Mouse (Mus musculus) embryonic facial prominence, embryonic 14.5 days (tissue): ENCODE data around the gene Ormdl2. TPM values are rescaled to one million over a fixed set of nuclear protein-coding genes. Genes with fewer than 3 reads are reported as not detected.

Source experiments
- ATAC-seq: fragments of 200-750 bp; cut with Nextera tagmentation; 2 replicates; pipeline ENCODE4 v1.8.0; 2017; ENCODE audit warnings: low read depth, moderate number of reproducible peaks, moderate TSS enrichment
- DNase-seq: peaks from one replicate; pipeline ENCODE4 v3.0.0-alpha.2; 2015; ENCODE audit warnings: low spot score
- H3K27ac ChIP-seq: fragments of 300-500 bp; sonication (generic); replicated peaks from 2 replicates; pipeline ENCODE4 v1.5.1; 2014; ENCODE audit warnings: low read depth, mild to moderate bottlenecking, low read length, moderate library complexity
- H3K27me3 ChIP-seq: fragments of 300-500 bp; sonication (generic); replicated peaks from 2 replicates; pipeline ENCODE4 v1.6.1; 2014; ENCODE audit warnings: low read length; ENCODE audit not compliant: control insufficient read depth, insufficient read depth
- H3K36me3 ChIP-seq: fragments of 300-500 bp; sonication (generic); 2 replicates; pipeline ENCODE4 v1.6.1; 2014; ENCODE audit warnings: low read length, mixed read lengths; ENCODE audit not compliant: control insufficient read depth, insufficient read depth
- H3K4me1 ChIP-seq: fragments of 300-500 bp; sonication (generic); 2 replicates; pipeline ENCODE4 v1.6.1; 2014; ENCODE audit warnings: antibody characterized with exemption, low read length; ENCODE audit not compliant: control insufficient read depth, insufficient read depth
- H3K4me2 ChIP-seq: fragments of 300-500 bp; sonication (generic); 2 replicates; pipeline ENCODE4 v1.6.1; 2014; ENCODE audit warnings: low read depth, mild to moderate bottlenecking, low read length, moderate library complexity, mixed read lengths
- H3K4me3 ChIP-seq: fragments of 300-500 bp; sonication (generic); 2 replicates; pipeline ENCODE4 v1.5.1; 2014; ENCODE audit warnings: low read depth, mild to moderate bottlenecking, low read length
- H3K9ac ChIP-seq: fragments of 300-500 bp; sonication (generic); 2 replicates; pipeline ENCODE4 v1.6.1; 2014; ENCODE audit warnings: low read depth, mild to moderate bottlenecking, low read length, moderate library complexity, mixed read lengths
- H3K9me3 ChIP-seq: fragments of 300-500 bp; sonication (generic); 2 replicates; pipeline ENCODE4 v1.6.1; 2016; ENCODE audit warnings: low read length; ENCODE audit not compliant: control insufficient read depth
- WGBS: fragments of 180-500 bp; shearing (Covaris S2); extraction: QIAGEN DNeasy Blood & Tissue Kit; methylation state at CpG from one replicate; pipeline ENCODE4 v1.1.7; 2014; 5-methylcytosine and 5-hydroxymethylcytosine counted together
- polyA plus RNA-seq: library from polyadenylated mRNA; unstranded; fragments of >200 nt; fragmentation: Nextera tagmentation; extraction: Ambion mirVana; gene quantifications from 2 replicates; pipeline ENCODE4 v1.2.1, GENCODE M21; 2014

Ormdl2 gene
- polyA plus RNA-seq, 1 experiment from 2014 or later, result 49.0 TPM

DNA sequence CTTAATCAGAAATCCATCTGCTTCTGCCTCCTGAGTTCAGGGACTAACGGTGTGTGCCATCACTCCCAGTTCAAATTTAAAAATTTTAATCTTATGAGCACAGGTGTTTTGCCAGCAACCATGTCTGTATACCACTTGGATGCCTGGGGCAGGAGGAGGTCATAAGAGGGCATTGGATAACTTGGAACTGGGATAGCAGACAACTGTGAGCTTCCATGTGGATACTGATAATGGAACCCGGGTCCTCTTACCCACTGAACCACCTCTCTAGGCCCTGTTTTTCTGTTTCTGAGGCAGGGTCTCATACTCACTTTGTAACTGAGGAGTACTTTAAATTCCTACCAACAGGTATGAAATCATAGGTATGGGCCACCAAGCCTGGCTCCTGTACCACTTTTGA lies 43.0 kb downstream of the Ormdl2 start:
- H3K9me3 ChIP-seq, result no peaks in the 10 kb centered on the region; the same call in 1 of the 2 replicates
- no peak for DNase-seq
- H3K4me1 ChIP-seq, result peaks cover 8% of the 10 kb centered on the region; the same call in 1 of the 2 replicates
- H3K27me3 ChIP-seq, result no peaks in the 10 kb centered on the region
- H3K9ac ChIP-seq, result no peak overlapping the region
- WGBS, result 87% methylated on average over 2 of the region's 2 CpGs
- H3K4me2 ChIP-seq, result no peak overlapping the region
- no peak for ATAC-seq
- no peaks in the 10 kb centered on the region for H3K36me3 ChIP-seq
- H3K4me3 ChIP-seq, result no peak overlapping the region
- peak overlapping the region; percentile 84 for H3K27ac ChIP-seq

DNA sequence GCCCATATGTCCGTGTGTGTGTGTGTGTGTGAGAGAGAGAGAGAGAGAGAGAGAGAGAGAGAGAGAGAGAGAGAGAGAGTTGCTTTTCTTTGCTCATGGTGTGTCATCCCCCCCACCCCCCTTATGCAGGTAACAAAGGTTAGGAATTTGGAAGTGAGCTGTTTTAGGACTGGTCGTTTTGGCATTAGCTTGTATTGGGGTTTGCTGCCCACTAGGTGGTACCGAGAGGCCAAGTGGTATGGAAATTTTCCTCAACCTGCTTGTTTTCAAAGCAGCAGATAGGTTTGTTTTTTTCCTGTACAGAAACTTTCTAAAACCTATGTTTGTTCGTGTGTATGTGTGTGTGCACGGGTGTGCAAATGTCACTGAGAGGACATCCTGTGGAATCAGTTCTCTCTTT lies 47.8 kb downstream of the Ormdl2 start:
- no peak overlapping the region for H3K9ac ChIP-seq
- peaks cover 2% of the 10 kb centered on the region; the same call in 1 of the 2 replicates for H3K4me1 ChIP-seq
- H3K36me3 ChIP-seq, result no peaks in the 10 kb centered on the region
- 20% methylated on average over 5 of the region's 5 CpGs for WGBS
- ATAC-seq (no peak), DNase-seq (no peak)
- H3K9me3 ChIP-seq, result no peaks in the 10 kb centered on the region
- no peak overlapping the region for H3K4me2 ChIP-seq
- no peak overlapping the region for H3K4me3 ChIP-seq
- no peak overlapping the region for H3K27ac ChIP-seq
- no peaks in the 10 kb centered on the region for H3K27me3 ChIP-seq

DNA sequence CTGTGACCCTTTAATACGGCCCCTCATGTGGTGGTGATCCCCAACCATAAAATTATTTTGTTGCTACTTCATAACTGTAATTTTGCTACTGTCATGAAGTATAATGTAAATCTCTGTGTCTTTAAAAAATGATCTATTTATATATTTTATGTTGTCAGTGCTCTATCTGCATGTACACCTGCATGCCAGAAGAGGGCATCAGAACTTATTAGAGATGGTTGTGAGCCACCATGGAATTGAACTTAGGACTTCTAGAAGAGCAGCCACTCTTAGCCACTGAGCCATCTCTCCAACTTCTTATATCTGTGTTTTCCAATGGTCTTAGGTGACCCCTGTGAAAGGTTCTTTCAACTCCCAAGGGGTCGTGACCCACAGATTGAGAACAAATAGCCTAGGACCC lies 48.5 kb downstream of the Ormdl2 start:
- ATAC-seq (no peak), DNase-seq (peak; percentile 9)
- no peaks in the 10 kb centered on the region for H3K36me3 ChIP-seq
- 85% methylated on average over 2 of the region's 2 CpGs for WGBS
- no peak overlapping the region for H3K27ac ChIP-seq
- H3K4me2 ChIP-seq, result no peak overlapping the region
- no peaks in the 10 kb centered on the region for H3K4me1 ChIP-seq
- no peaks in the 10 kb centered on the region for H3K9me3 ChIP-seq
- no peak overlapping the region for H3K4me3 ChIP-seq
- H3K9ac ChIP-seq, result no peak overlapping the region
- no peaks in the 10 kb centered on the region for H3K27me3 ChIP-seq

Other genes with a start within 250 kb of the Ormdl2 start
- 22.5 and 22.7 TPM in 2 replicates for gene Erbb3, start 232.0 kb downstream of the Ormdl2 start, polyA plus RNA-seq
- gene Rps26, start 194.9 kb downstream of the Ormdl2 start, polyA plus RNA-seq, result 1,114 and 1,162 TPM in 2 replicates
- gene Ikzf4, start 175.7 kb downstream of the Ormdl2 start, polyA plus RNA-seq, result 2.2 and 4.0 TPM in 2 replicates
- 11.1 and 14.4 TPM in 2 replicates for gene Suox, start 147.6 kb downstream of the Ormdl2 start, polyA plus RNA-seq
- 74.7 and 75.4 TPM in 2 replicates for gene Rab5b, start 125.4 kb downstream of the Ormdl2 start, polyA plus RNA-seq
- 14.0 and 14.6 TPM in 2 replicates for gene Pmel, start 117.5 kb downstream of the Ormdl2 start, polyA plus RNA-seq
- gene Cdk2, start 116.6 kb downstream of the Ormdl2 start, polyA plus RNA-seq, result 99.2 and 105 TPM in 2 replicates
- gene Dgka, start 76.8 kb downstream of the Ormdl2 start, polyA plus RNA-seq, result 16.7 and 17.0 TPM in 2 replicates
- 27.1 and 34.7 TPM in 2 replicates for gene Pym1, start 73.8 kb downstream of the Ormdl2 start, polyA plus RNA-seq
- 1.4 and 1.8 TPM in 2 replicates for gene Mmp19, start 30.7 kb downstream of the Ormdl2 start, polyA plus RNA-seq
- 42.7 and 47.9 TPM in 2 replicates for gene Dnajc14, start 17.6 kb downstream of the Ormdl2 start, polyA plus RNA-seq
- gene Tmem198b, start 17.3 kb downstream of the Ormdl2 start, polyA plus RNA-seq, result 13.7 and 14.9 TPM in 2 replicates
- gene Sarnp, start 4.3 kb downstream of the Ormdl2 start, polyA plus RNA-seq, result 185 and 194 TPM in 2 replicates
- 4.7 and 5.0 TPM in 2 replicates for gene Gdf11, start 70.1 kb upstream of the Ormdl2 start, polyA plus RNA-seq
- gene Cd63, start 79.3 kb upstream of the Ormdl2 start, polyA plus RNA-seq, result 916 and 959 TPM in 2 replicates
- gene Rdh5, start 101.2 kb upstream of the Ormdl2 start, polyA plus RNA-seq, result 15.5 and 16.0 TPM in 2 replicates
- 242 and 248 TPM in 2 replicates for gene Bloc1s1, start 102.4 kb upstream of the Ormdl2 start, polyA plus RNA-seq
- 23.5 and 30.2 TPM in 2 replicates for gene Itga7, start 112.2 kb upstream of the Ormdl2 start, polyA plus RNA-seq
- not detected in 2 replicates for gene Mettl7b, start 139.3 kb upstream of the Ormdl2 start, polyA plus RNA-seq
- not detected in 2 replicates for gene Olfr9, start 167.8 kb upstream of the Ormdl2 start, polyA plus RNA-seq
- gene Olfr763, start 189.1 kb upstream of the Ormdl2 start, polyA plus RNA-seq, result not detected in 2 replicates
- not detected in 2 replicates for gene Olfr764-ps1, start 218.3 kb upstream of the Ormdl2 start, polyA plus RNA-seq
- gene Olfr765, start 228.4 kb upstream of the Ormdl2 start, polyA plus RNA-seq, result not detected in 2 replicates
- gene Olfr766-ps1, start 247.3 kb upstream of the Ormdl2 start, polyA plus RNA-seq, result not detected in 2 replicates